Comparison of ENCODE assay signal across 14 mouse cellular contexts in the genomic region with DNA sequence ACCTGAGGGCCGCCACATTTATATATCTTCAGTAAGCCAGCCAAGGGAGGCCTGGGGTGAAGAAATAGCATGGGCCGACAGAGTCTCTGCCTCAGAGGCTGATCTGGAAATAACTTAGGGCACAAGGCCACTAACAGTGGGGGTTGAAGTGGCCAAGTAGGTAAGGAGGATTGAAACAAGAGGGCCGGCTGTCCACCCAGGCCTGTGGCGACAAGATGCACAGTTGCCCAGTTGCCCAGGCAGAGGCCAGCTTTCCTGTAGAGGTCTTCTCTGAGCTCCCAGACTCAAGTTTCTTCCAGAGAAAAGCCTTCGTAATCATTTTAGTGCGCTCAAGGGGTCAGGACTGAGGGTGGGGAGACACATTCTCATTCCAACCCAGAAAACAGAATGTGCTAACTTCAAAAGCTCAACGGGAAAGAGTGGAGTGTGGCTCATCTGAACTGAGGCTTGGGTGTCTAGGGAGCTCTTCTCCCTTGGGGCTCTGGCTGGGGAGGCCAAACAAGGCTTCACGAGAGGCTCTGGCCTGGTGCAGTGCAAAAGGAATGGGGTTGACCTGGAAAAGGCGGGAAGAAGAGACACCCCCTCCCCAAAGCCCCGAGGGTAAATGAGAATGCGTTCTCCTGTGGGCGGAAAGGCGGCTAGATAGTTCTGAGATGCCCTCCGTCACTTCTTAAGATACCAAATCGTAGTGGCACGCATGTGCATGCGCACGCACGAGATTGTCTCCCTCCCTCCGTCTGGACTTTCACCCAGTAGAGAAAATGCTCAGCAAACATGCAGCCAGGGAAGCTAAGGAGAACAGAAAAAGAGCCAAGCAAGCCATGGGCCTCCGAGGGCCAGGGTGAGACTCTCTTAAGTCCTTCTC.
DNase-seq lines count a peak whose midpoint lies in the region; ATAC-seq and TF ChIP-seq lines count a peak whose summit lies in the region.
"Had no signal": no experiment of that assay in that cellular context is flagged by ENCODE, and none has a peak within 500 bp of the region (broad histone marks: within the 10 kb centered on the region; RNA-seq: fewer than 3 reads in every experiment).

No protein-coding gene starts in this region.

- H3K4me1 ChIP-seq in forebrain, embryonic 13.5 days = peaks cover 43% of the 10 kb centered on the region
- peaks cover 29% of the 10 kb centered on the region for H3K4me1 ChIP-seq in forebrain, embryonic 16.5 days (replicated peaks; ENCODE audit: control insufficient read depth, insufficient read depth, low read length)
- H3K4me1 ChIP-seq in kidney, adult 2 months (ENCODE audit: control insufficient read depth, insufficient read depth, low read length) = peaks cover 11% of the 10 kb centered on the region
- H3K4me1 ChIP-seq in hindbrain, embryonic 16.5 days (ENCODE audit: control insufficient read depth, insufficient read depth, low read depth, low read length) = peaks cover 25% of the 10 kb centered on the region

- no peaks in the 10 kb centered on the region for H3K9me3 ChIP-seq in forebrain, embryonic 13.5 days (replicated peaks)
- H3K9me3 ChIP-seq in forebrain, embryonic 16.5 days (ENCODE audit: control insufficient read depth, low read length) = no peaks in the 10 kb centered on the region
- H3K9me3 ChIP-seq in hindbrain, embryonic 16.5 days (ENCODE audit: control insufficient read depth, low read length) = no peaks in the 10 kb centered on the region
- H3K9me3 ChIP-seq: embryonic facial prominence, embryonic 13.5 days; liver, embryonic 13.5 days; midbrain, embryonic 12.5 days had no signal

- TF ChIP-seq CTCF in kidney, adult 2 months (conservative IDR thresholded peaks at IDR 0.05; ENCODE audit: insufficient read depth, insufficient read length, low read depth, low read length) = no peak

- peak; percentile 56 for DNase-seq in kidney, adult 2 months
- no peak for DNase-seq in kidney, adult 18-20 months
- DNase-seq in adrenal gland, postnatal 10 days = peak; percentile 76
- no peak for DNase-seq in layer of hippocampus, adult 18-20 months (ENCODE audit: low spot score in 2 of 2)
- no peak for DNase-seq in right cerebral cortex, postnatal 36 days (ENCODE audit: low spot score in 2 of 2)
- DNase-seq: cerebellum, adult 8-10 months; liver, embryonic 13.5 days; spleen, adult 18-20 months; thymus, postnatal 4 days had no signal

- ATAC-seq in forebrain, embryonic 13.5 days = no peak
- ATAC-seq in forebrain, embryonic 16.5 days = no peak
- no peak for ATAC-seq in hindbrain, embryonic 16.5 days

- no peak overlapping the region for H3K9ac ChIP-seq in forebrain, embryonic 13.5 days
- H3K9ac ChIP-seq in forebrain, embryonic 16.5 days (replicated peaks; ENCODE audit: low read depth, low read length) = no peak overlapping the region
- no peak overlapping the region for H3K9ac ChIP-seq in hindbrain, embryonic 16.5 days (ENCODE audit: low read depth, low read length)
- H3K9ac ChIP-seq: embryonic facial prominence, embryonic 13.5 days; liver, embryonic 13.5 days; midbrain, embryonic 12.5 days had no signal

- no peak overlapping the region for H3K27ac ChIP-seq in forebrain, embryonic 13.5 days
- H3K27ac ChIP-seq in forebrain, embryonic 16.5 days (ENCODE audit: low read length) = no peak overlapping the region
- no peak overlapping the region for H3K27ac ChIP-seq in kidney, adult 2 months (ENCODE audit: insufficient read depth, low read depth, low read length)
- H3K27ac ChIP-seq in hindbrain, embryonic 16.5 days (ENCODE audit: low read depth, low read length) = no peak overlapping the region; the same call in 1 of the 2 replicates
- H3K27ac ChIP-seq: liver, embryonic 13.5 days; midbrain, embryonic 12.5 days had no signal

- no peaks in the 10 kb centered on the region for H3K36me3 ChIP-seq in forebrain, embryonic 13.5 days (ENCODE audit: poor library complexity, severe bottlenecking)
- H3K36me3 ChIP-seq in forebrain, embryonic 16.5 days (ENCODE audit: control insufficient read depth, insufficient read depth) = no peaks in the 10 kb centered on the region
- no peaks in the 10 kb centered on the region for H3K36me3 ChIP-seq in kidney, adult 2 months (ENCODE audit: control insufficient read depth, insufficient read depth, low read length)
- H3K36me3 ChIP-seq in hindbrain, embryonic 16.5 days (ENCODE audit: control insufficient read depth, insufficient read depth, low read length) = no peaks in the 10 kb centered on the region
- H3K36me3 ChIP-seq: embryonic facial prominence, embryonic 13.5 days; liver, embryonic 13.5 days; midbrain, embryonic 12.5 days had no signal

- 85% methylated on average over 21 of the region's 21 CpGs for WGBS in forebrain, embryonic 13.5 days
- WGBS in forebrain, embryonic 16.5 days = 82% methylated on average over 21 of the region's 21 CpGs
- 64% methylated on average over 21 of the region's 21 CpGs for whole genome bisulfite sequencing in kidney, adult 2 months
- WGBS in hindbrain, embryonic 16.5 days = 77% methylated on average over 21 of the region's 21 CpGs

- H3K4me3 ChIP-seq in forebrain, embryonic 13.5 days = no peak overlapping the region
- no peak overlapping the region for H3K4me3 ChIP-seq in forebrain, embryonic 16.5 days (replicated peaks; ENCODE audit: low read length)
- no peak overlapping the region for H3K4me3 ChIP-seq in kidney, adult 2 months (ENCODE audit: insufficient read depth, low read depth, low read length)
- no peak overlapping the region for H3K4me3 ChIP-seq in hindbrain, embryonic 16.5 days (ENCODE audit: low read length)
- H3K4me3 ChIP-seq: embryonic facial prominence, embryonic 13.5 days; liver, embryonic 13.5 days; midbrain, embryonic 12.5 days had no signal

- peaks cover 17% of the 10 kb centered on the region for H3K27me3 ChIP-seq in forebrain, embryonic 13.5 days
- H3K27me3 ChIP-seq in forebrain, embryonic 16.5 days (replicated peaks; ENCODE audit: control insufficient read depth, insufficient read depth, low read length) = no peaks in the 10 kb centered on the region; the same call in 1 of the 2 replicates
- no peaks in the 10 kb centered on the region; the same call in 1 of the 2 replicates for H3K27me3 ChIP-seq in kidney, adult 2 months (replicated peaks; ENCODE audit: control insufficient read depth, insufficient read depth, low read length)
- H3K27me3 ChIP-seq in hindbrain, embryonic 16.5 days (replicated peaks; ENCODE audit: control insufficient read depth, insufficient read depth, low read length) = no peaks in the 10 kb centered on the region
- H3K27me3 ChIP-seq: embryonic facial prominence, embryonic 13.5 days had no signal

- TF ChIP-seq POLR2A in kidney, adult 2 months (IDR thresholded peaks at IDR 0.05; ENCODE audit: low read depth, low read length) = no peak

- peak overlapping the region; percentile 16; the same call in 1 of the 2 replicates for H3K4me2 ChIP-seq in forebrain, embryonic 13.5 days
- H3K4me2 ChIP-seq in forebrain, embryonic 16.5 days (ENCODE audit: low read length) = no peak overlapping the region
- peak overlapping the region; percentile 16; the same call in 1 of the 2 replicates for H3K4me2 ChIP-seq in hindbrain, embryonic 16.5 days (ENCODE audit: low read length)
- H3K4me2 ChIP-seq: embryonic facial prominence, embryonic 13.5 days; liver, embryonic 13.5 days; midbrain, embryonic 12.5 days had no signal

Comparison
In these comparisons a context has a peak if more than half of its experiments do, and no peak if none do; other contexts are left out.
1. DNase-seq: peak in kidney, adult 2 months (single experiment) and adrenal gland, postnatal 10 days (single experiment); none in kidney, adult 18-20 months (single experiment), layer of hippocampus, adult 18-20 months (0 of 2) and right cerebral cortex, postnatal 36 days (0 of 2).